Mouse (Mus musculus) MEL (cell line): ENCODE results near the gene Nelfa.

Source experiments
- CTCF ChIP-seq, 3 experiments: IDR thresholded peaks in 2 of 3; conservative IDR thresholded peaks in 1 of 3; 2 replicates each; pipeline ENCODE4 v1.5.1; 2011 to 2012; ENCODE audit warnings: low read length in 3 of 3, low read depth in 2 of 3, mild to moderate bottlenecking in 2 of 3, improper control_type of control experiment in 1 of 3, inconsistent platforms in 1 of 3, mixed read lengths in 1 of 3, moderate library complexity in 1 of 3; ENCODE audit not compliant: control insufficient read depth in 1 of 3, insufficient read depth in 1 of 3, poor library complexity in 1 of 3, severe bottlenecking in 1 of 3
- EP300 ChIP-seq, 2 experiments: IDR thresholded peaks; 2 replicates each; pipeline ENCODE4 v1.6.1; 2011; ENCODE audit warnings: improper control_type of control experiment in 2 of 2, low read length in 2 of 2, low read depth in 1 of 2, mild to moderate bottlenecking in 1 of 2
- GATA1 ChIP-seq: IDR thresholded peaks from 2 replicates; pipeline ENCODE4 v1.6.1; 2011; ENCODE audit warnings: low read depth, low read length, improper control_type of control experiment
- MAFK ChIP-seq: IDR thresholded peaks from 2 replicates; pipeline ENCODE4 v1.6.1; 2011; ENCODE audit warnings: low read depth, mild to moderate bottlenecking, low read length, improper control_type of control experiment, borderline replicate concordance
- POLR2A ChIP-seq, 2 experiments: IDR thresholded peaks; 2 replicates each; pipeline ENCODE4 v1.6.1; 2011 to 2012; ENCODE audit warnings: low read length in 2 of 2, mild to moderate bottlenecking in 2 of 2, control low read depth in 1 of 2, improper control_type of control experiment in 1 of 2, low read depth in 1 of 2, moderate library complexity in 1 of 2; ENCODE audit not compliant: control insufficient read depth in 1 of 2, insufficient read depth in 1 of 2, poor library complexity in 1 of 2
- UBTF ChIP-seq: IDR thresholded peaks from 2 replicates; pipeline ENCODE4 v1.6.1; 2012; ENCODE audit warnings: low read depth, mild to moderate bottlenecking, inconsistent platforms, low read length, improper control_type of control experiment, moderate library complexity, borderline replicate concordance; ENCODE audit not compliant: insufficient read depth
- ZKSCAN1 ChIP-seq: IDR thresholded peaks from 2 replicates; pipeline ENCODE4 v1.6.1; 2012; ENCODE audit warnings: low read depth, mild to moderate bottlenecking, inconsistent platforms, low read length, improper control_type of control experiment, moderate library complexity
- ZNF384 ChIP-seq: IDR thresholded peaks from 2 replicates; pipeline ENCODE4 v1.6.1; 2012; ENCODE audit warnings: low read depth, mild to moderate bottlenecking, inconsistent platforms, low read length, improper control_type of control experiment

- no peak for TF ChIP-seq MAFK
- peak in 1 of 2 experiments; percentile 33; a peak in 1 of 4 replicates for TF ChIP-seq EP300 (IDR thresholded peaks at IDR 0.05; ENCODE audit: low read depth in 1 of 2, low read length in 2 of 2)
- TF ChIP-seq CTCF (IDR thresholded peaks at IDR 0.05 in 2 of 3, conservative IDR thresholded peaks at IDR 0.05 in 1 of 3; ENCODE audit: control insufficient read depth in 1 of 3, insufficient read depth in 1 of 3, low read depth in 2 of 3, low read length in 3 of 3, poor library complexity in 1 of 3, severe bottlenecking in 1 of 3), result no peak
- TF ChIP-seq GATA1, result 0 out of 2 replicates have a peak, but pooled peaks have one; percentile 11
- no peak for TF ChIP-seq POLR2A (IDR thresholded peaks at IDR 0.05; ENCODE audit: control insufficient read depth in 1 of 2, insufficient read depth in 1 of 2, low read depth in 1 of 2, low read length in 2 of 2, poor library complexity in 1 of 2)
- TF ChIP-seq UBTF, result no peak
- TF ChIP-seq ZNF384, result peak; percentile 93
- no peak for TF ChIP-seq ZKSCAN1
These were observed 2.1 kb downstream of the Nelfa start for GRCm38 (mm10) chr5:33934081-33934480.
